Comparison of ENCODE assay signal across 8 mouse cellular contexts in the genomic region with DNA sequence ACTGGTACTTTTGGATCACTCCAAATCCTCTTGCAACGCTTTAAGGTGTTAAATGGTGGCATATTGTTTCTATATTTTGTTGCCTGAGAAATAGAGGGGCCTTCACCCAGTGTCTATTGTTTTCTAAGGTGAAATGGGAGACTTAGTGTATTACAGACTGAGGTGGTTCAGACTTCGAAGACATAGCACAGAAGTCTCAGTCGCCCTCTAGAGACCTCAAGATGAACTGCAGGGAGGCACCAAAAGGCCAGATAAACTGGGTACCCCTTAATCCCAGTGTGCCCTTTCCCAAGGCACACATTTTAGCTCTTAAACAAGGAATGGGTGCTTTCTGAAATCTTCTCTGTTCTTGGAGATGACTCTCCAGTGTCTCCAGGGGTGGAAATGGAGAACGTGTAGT.
DNase-seq lines count a peak whose midpoint lies in the region; ATAC-seq and TF ChIP-seq lines count a peak whose summit lies in the region.

No protein-coding gene starts in this region.

- no peak for TF ChIP-seq POLR2A in MEL (IDR thresholded peaks at IDR 0.05; ENCODE audit: control insufficient read depth in 1 of 2, insufficient read depth in 1 of 2, low read depth in 1 of 2, low read length in 2 of 2, poor library complexity in 1 of 2)
- no peak for TF ChIP-seq POLR2A in embryonic fibroblast, embryonic 13.5 days (IDR thresholded peaks at IDR 0.05; ENCODE audit: low read depth, low read length)

- no peak overlapping the region for H3K4me2 ChIP-seq in midbrain, postnatal 0 days (ENCODE audit: low read depth, low read length, poor library complexity, severe bottlenecking)

- TF ChIP-seq EP300 in MEL (IDR thresholded peaks at IDR 0.05; ENCODE audit: low read depth in 1 of 2, low read length in 2 of 2) = no peak

- no peaks in the 10 kb centered on the region for H3K27me3 ChIP-seq in MEL (ENCODE audit: control insufficient read depth in 1 of 2, insufficient read depth in 2 of 2, low read length in 2 of 2)
- no peaks in the 10 kb centered on the region for H3K27me3 ChIP-seq in midbrain, postnatal 0 days (ENCODE audit: insufficient read depth, low read length)

- H3K4me1 ChIP-seq in MEL (ENCODE audit: control insufficient read depth in 1 of 2, insufficient read depth in 2 of 2, low read length in 2 of 2) = no peaks in the 10 kb centered on the region
- no peaks in the 10 kb centered on the region for H3K4me1 ChIP-seq in embryonic fibroblast, embryonic 13.5 days (ENCODE audit: control insufficient read depth, insufficient read depth, low read length)
- 0 out of 2 replicates have a peak, but pooled peaks cover 2% of the 10 kb centered on the region for H3K4me1 ChIP-seq in midbrain, postnatal 0 days (ENCODE audit: insufficient read depth, low read length)

- WGBS in midbrain, postnatal 0 days = 25% methylated on average over 4 of the region's 4 CpGs

- peak; percentile 17 to 30 (median 27); a peak in 5 of 6 replicates for TF ChIP-seq CTCF in MEL (IDR thresholded peaks at IDR 0.05 in 2 of 3, conservative IDR thresholded peaks at IDR 0.05 in 1 of 3; ENCODE audit: control insufficient read depth in 1 of 3, insufficient read depth in 1 of 3, low read depth in 2 of 3, low read length in 3 of 3, poor library complexity in 1 of 3, severe bottlenecking in 1 of 3)
- peak; percentile 28; the same call in 1 of the 2 replicates for TF ChIP-seq CTCF in embryonic fibroblast, embryonic 13.5 days (IDR thresholded peaks at IDR 0.05; ENCODE audit: borderline replicate concordance, insufficient read depth, low read length)
- peak; percentile 81 for TF ChIP-seq CTCF in midbrain, postnatal 0 days (IDR thresholded peaks at IDR 0.05)

- H3K4me3 ChIP-seq in MEL (ENCODE audit: control insufficient read depth in 1 of 2, insufficient read depth in 1 of 2, low read depth in 2 of 2, low read length in 2 of 2) = no peak overlapping the region
- H3K4me3 ChIP-seq in embryonic fibroblast, embryonic 13.5 days (ENCODE audit: insufficient read depth, low read length) = no peak overlapping the region
- no peak overlapping the region for H3K4me3 ChIP-seq in midbrain, postnatal 0 days (ENCODE audit: low read depth, low read length)

- DNase-seq in layer of hippocampus, adult 11-12 months (ENCODE audit: low spot score) = peak; percentile 62
- DNase-seq in layer of hippocampus, adult 9-10 months (ENCODE audit: low spot score) = no peak
- DNase-seq in MEL (ENCODE audit: low read depth, low spot score) = peak; percentile 7
- peak; percentile 71 for DNase-seq in brain, adult 2 months (ENCODE audit: low read depth, low spot score)
- DNase-seq in kidney, postnatal 25 days = peak; percentile 59 to 66
- peak; percentile 67 for DNase-seq in midbrain, postnatal 0 days (ENCODE audit: low spot score)
- DNase-seq in natural killer cell, adult 2 months (ENCODE audit: low spot score in 2 of 2) = no peak

- H3K9ac ChIP-seq in MEL (ENCODE audit: control insufficient read depth, low read depth, low read length, poor library complexity, severe bottlenecking) = no peak overlapping the region
- H3K9ac ChIP-seq in midbrain, postnatal 0 days (replicated peaks; ENCODE audit: low read length, poor library complexity, severe bottlenecking) = no peak overlapping the region

- no peaks in the 10 kb centered on the region for H3K79me2 ChIP-seq in MEL (ENCODE audit: control insufficient read depth, insufficient read depth, low read length, poor library complexity)

- H3K27ac ChIP-seq in MEL (ENCODE audit: control insufficient read depth, low read depth, low read length) = no peak overlapping the region
- no peak overlapping the region for H3K27ac ChIP-seq in embryonic fibroblast, embryonic 13.5 days (ENCODE audit: insufficient read depth, low read length)
- no peak overlapping the region for H3K27ac ChIP-seq in midbrain, postnatal 0 days (ENCODE audit: low read depth, low read length)

- no peak for ATAC-seq in midbrain, postnatal 0 days (ENCODE audit: low FRiP score)

- TF ChIP-seq RAD21 in MEL (IDR thresholded peaks at IDR 0.05; ENCODE audit: low read depth, low read length) = peak; percentile 9

- no peaks in the 10 kb centered on the region for H3K9me3 ChIP-seq in MEL (replicated peaks; ENCODE audit: insufficient read depth, low read length)
- H3K9me3 ChIP-seq in midbrain, postnatal 0 days (ENCODE audit: low read length) = no peaks in the 10 kb centered on the region

- H3K36me3 ChIP-seq in MEL (ENCODE audit: control insufficient read depth in 1 of 2, insufficient read depth in 2 of 2, low read length in 2 of 2) = no peaks in the 10 kb centered on the region
- H3K36me3 ChIP-seq in midbrain, postnatal 0 days (ENCODE audit: insufficient read depth, low read length) = no peaks in the 10 kb centered on the region

TF ChIP-seq in MEL, 35 proteins besides CTCF, POLR2A, EP300 and RAD21:
- TF ChIP-seq MAX (IDR thresholded peaks at IDR 0.05; ENCODE audit: low read length) = no peak
- no peak for TF ChIP-seq ZMIZ1 (IDR thresholded peaks at IDR 0.05; ENCODE audit: low read depth, low read length)
- TF ChIP-seq GATA1 (IDR thresholded peaks at IDR 0.05; ENCODE audit: low read depth, low read length) = no peak
- TF ChIP-seq SMC3 (IDR thresholded peaks at IDR 0.05; ENCODE audit: low read depth, low read length) = no peak
- no peak for TF ChIP-seq ZKSCAN1 (IDR thresholded peaks at IDR 0.05; ENCODE audit: low read depth, low read length)
- TF ChIP-seq CHD2 (IDR thresholded peaks at IDR 0.05; ENCODE audit: low read length) = no peak
- TF ChIP-seq BHLHE40 (IDR thresholded peaks at IDR 0.05; ENCODE audit: borderline replicate concordance, low read depth, low read length) = no peak
- TF ChIP-seq TBP (IDR thresholded peaks at IDR 0.05; ENCODE audit: low read depth, low read length) = no peak

Comparison
In these comparisons a context has a peak if more than half of its experiments do, and no peak if none do; other contexts are left out.
1. DNase-seq: peak in layer of hippocampus, adult 11-12 months (single experiment), MEL (single experiment), brain, adult 2 months (single experiment), kidney, postnatal 25 days (2 of 2) and midbrain, postnatal 0 days (single experiment); none in layer of hippocampus, adult 9-10 months (single experiment) and natural killer cell, adult 2 months (0 of 2).
2. CTCF ChIP-seq: peak in every context shown above with its lines; median percentile 81 in midbrain, postnatal 0 days; 28 in embryonic fibroblast, embryonic 13.5 days; 27 in MEL.